Mouse (Mus musculus): ENCODE data around the gene Grip1.

Gene Grip1

GRCm38 (mm10) chr10:119463345-119463744 lies 9.7 kb downstream of the Grip1 start:
- no peak for DNase-seq

GRCm38 (mm10) chr10:119463793-119464192 lies 10.2 kb downstream of the Grip1 start:
- DNase-seq, result no peak

GRCm38 (mm10) chr10:119467976-119468375 lies 14.3 kb downstream of the Grip1 start:
- DNase-seq, result no peak

DNA sequence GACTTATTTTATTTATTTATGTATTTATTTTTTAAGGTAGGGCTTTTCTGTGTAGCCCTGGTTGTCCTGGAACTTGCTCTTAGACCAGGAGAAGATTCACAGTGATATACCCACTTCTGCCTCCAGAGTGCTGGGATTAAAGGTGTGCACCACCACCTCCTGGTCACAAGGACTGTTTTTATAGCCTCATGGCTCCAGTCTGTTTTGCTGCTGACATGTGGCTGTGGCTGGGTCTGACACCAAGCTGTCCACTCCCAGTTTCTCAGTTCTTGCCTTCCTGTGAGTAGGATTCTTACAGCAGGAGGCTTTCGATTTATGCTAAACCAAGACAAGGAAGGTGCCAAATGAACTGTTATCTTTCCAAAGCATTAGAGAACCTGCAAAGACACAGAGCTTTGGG lies 16.5 kb downstream of the Grip1 start:
- DNase-seq, result no peak

- no peak for DNase-seq
These were observed 21.5 kb downstream of the Grip1 start for GRCm38 (mm10) chr10:119475166-119475565.

DNA sequence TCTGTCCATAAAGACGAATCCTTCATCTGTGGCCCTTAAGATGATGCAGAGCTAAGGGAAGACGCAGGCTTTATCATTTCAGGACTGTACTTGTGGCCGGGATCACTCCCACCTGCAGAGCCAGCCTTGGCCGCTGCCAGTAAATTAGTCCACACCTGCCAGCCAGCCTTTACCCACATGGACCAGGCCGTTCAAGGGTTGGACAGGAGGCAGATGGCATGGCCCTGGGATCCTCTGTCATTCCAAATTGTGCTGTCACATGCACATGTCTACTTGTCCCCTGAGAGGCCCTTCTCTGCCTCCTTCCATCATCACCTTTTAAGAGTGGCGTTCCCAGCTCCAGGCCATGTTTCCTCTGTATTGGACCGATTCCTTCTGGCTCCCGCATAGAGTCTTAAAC lies 24.0 kb downstream of the Grip1 start:
- DNase-seq, result peak; percentile 86

- no peak for DNase-seq
These were observed 29.6 kb downstream of the Grip1 start for GRCm38 (mm10) chr10:119483068-119483705.

DNA sequence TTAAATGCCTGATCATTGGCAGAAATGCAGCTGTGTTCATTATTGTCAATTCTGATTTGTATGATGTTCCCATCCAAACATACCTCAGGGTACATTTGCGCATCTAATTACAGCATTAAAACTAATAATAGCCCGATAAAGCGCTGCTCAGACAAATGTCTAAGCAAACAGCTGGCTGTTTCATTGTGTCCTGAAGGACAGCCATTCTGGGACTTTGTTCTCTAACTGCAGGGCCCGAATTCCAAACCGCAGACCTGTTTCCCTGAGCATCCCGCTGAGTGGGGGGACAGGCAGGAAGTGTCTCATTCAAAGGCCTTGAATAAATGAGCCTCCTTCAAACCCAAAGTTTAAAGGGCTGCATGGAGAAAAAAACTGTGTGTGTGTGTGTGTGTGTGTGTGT lies 30.1 kb downstream of the Grip1 start:
- no peak for DNase-seq

DNA sequence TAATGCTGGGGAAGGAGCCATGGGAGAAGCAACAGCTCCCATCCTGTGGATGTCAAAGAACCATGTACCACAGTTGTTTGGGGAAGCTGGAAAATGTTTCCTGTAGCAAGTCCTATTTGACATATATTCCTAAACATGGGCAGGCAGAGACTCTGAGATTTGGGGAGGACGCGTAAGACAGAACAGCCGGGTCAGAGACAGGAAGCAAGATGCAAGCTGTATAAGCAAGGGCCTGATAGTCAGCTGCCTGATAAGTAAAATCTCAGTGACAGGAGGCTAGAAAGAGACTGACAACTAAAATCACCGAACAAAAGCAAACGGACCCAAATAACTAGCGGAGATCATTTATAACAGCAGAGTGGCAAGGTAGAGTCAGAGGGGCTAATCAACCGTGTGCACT lies 33.3 kb downstream of the Grip1 start:
- DNase-seq, result no peak

- no peak for DNase-seq
These were observed 37.2 kb downstream of the Grip1 start for GRCm38 (mm10) chr10:119490831-119491230.

DNA sequence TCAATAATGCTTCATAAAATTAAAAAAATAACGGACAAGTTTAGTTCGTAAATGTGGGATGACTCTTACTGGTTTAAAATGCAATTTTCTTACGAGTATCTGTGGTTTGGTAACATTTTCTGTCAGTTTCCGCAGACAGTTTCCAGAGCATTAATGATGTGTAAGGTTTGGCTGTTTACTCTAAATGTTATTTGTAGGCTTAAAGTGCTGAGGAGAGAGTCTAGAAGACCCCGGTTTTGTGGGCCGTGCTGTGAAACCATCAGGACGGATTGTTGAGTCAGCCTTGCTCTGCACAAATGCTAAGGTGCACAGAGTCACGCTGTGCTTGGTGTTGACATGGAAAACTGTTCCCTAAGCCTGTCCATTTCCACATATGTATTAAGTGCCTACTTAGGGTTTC lies 41.7 kb downstream of the Grip1 start:
- DNase-seq, result no peak

DNA sequence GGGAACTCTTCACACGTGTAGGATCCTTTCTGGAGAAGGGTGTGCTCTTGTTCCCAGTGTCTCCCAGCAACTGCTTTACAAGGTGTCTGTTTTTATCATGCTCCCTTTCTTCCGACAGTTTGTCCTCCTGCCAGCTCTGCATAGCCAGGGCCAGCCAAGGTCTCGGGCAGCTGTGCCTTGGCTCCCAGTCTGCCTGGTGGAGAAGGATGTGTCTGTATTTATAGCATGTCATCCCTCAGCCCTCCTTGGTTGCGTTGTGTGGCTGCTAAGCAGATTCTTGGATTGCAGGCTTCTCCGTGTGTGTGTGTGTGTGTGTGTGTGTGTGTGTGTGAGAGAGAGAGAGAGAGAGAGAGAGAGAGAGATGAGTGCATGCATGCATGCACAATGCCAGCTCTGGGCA lies 42.6 kb downstream of the Grip1 start:
- DNase-seq, result no peak

DNA sequence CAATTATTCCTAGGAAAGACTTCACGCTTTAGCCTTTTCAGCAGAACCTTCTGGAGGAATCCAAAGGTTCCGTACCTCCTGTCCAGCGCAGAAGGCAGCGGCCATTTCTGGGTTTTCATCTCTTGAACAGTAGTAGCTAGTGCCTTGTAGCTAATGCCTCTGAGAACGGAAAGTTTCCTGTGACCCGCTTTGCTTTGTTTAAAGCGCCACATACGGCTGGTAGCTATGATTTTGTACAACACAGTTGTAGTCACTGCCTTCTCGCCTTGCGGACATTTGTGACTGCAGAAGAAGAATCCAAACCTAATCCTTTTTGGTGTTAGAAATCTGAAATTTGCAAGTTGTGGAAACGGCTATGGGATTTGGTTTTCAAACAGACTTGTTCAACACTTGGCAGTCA lies 68.1 kb downstream of the Grip1 start:
- no peak for DNase-seq

GRCm38 (mm10) chr10:119525730-119526129 lies 72.1 kb downstream of the Grip1 start:
- DNase-seq, result no peak

- no peak for DNase-seq
These were observed 81.2 kb downstream of the Grip1 start for GRCm38 (mm10) chr10:119534852-119535251.

DNA sequence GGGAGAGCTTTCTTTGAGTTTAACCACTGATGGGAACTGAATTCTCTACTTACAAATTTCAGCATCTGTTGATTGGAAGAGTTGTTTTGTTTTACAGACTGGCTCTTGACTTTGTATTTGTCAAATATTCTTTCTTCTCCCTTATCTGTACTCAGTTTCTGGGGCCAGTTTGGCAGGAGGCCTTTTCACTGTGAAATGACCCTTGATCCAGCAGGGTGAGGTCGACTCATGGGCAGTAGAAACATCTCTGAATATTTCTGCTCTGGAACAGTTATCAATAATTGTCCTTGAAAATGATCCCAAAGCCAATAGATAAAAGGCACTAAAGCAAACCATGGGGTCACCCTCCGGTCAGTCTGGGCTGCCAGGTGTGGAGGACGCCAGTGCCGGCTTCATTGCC lies 88.0 kb downstream of the Grip1 start:
- no peak for DNase-seq

DNA sequence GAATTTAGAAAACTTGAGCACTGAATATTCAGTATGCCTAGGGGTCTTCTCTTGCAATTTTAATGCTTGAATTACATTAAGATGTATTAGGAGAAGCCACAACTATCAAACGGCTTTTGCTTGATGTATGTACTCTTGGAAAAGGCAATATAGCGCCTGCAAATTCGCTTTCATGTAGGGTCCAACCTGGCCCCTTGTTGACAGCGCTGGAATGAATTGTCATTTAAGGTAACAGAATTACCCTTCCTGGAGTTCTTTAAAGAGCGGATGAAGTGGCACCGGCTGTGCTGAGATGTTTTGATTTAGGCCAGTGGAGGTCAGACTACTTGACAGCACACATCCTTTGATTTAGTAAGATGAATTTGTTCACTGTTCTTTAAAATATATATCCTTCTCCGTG lies 90.1 kb downstream of the Grip1 start:
- no peak for DNase-seq

DNA sequence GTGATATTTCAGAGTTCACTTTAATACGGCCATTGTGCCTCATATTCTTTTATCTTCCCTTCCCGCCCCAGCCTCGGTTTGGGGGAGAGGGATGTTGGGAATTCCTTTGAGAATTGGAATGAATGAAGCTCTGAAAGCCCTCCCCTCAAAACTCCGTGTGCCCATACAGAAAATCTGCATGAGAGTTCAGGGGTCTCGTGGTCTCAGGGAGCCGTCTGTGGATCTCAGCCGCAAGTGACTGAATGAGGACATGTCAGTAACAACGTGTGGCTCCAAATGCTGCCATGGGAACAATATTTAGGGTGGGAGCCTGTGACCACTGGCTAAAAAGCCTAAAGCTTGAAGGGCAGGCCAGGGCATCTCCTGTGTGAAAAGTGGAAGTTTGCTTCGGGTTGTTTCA lies 91.1 kb downstream of the Grip1 start:
- DNase-seq, result no peak

- no peak for DNase-seq
These were observed 94.2 kb downstream of the Grip1 start for GRCm38 (mm10) chr10:119547875-119548274.

- DNase-seq, result no peak
These were observed 95.1 kb downstream of the Grip1 start for GRCm38 (mm10) chr10:119548774-119549173.

DNA sequence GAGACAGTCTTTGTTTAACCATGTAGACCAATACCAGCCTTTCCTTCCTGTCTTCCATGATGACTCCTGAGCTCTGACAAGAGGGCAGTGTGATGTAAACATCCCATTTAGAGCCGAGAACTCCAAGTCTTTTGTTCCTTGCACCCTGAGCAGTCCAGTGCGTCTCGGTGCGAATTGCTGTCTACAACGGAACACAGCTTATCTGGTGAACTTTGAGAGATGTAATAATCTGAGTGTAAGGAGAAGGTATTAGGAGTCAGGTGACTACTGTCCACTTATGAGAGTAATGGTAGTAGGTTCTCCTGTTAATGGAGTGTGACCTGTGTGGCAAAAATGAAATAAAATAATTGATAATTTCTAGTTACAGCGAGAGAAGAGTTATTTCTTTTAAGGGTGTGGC lies 97.0 kb downstream of the Grip1 start:
- DNase-seq, result no peak

- DNase-seq, result no peak
These were observed 102.7 kb downstream of the Grip1 start for GRCm38 (mm10) chr10:119556346-119556745.

GRCm38 (mm10) chr10:119558432-119558831 lies 104.8 kb downstream of the Grip1 start:
- DNase-seq, result no peak

- DNase-seq, result no peak
These were observed 111.2 kb downstream of the Grip1 start for GRCm38 (mm10) chr10:119564862-119565261.

DNA sequence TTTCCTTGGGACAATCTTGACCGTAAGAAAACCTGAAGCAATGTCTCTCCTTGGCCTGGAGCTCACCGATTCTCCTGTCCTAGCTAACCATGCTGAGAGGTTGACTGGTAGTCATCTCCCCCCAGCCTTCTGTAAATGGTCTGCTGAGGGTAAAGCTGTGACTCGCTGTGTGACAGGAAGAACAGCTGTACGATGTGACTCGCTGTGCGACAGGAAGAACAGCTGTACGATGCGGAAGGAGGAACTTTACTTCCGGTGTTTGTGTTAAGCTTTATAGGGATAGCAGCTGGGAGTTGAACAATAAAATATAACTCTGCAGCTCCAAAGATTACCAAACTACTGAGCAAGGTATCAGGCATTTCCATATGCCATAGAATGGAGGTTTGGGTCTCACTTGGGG lies 119.5 kb downstream of the Grip1 start:
- DNase-seq, result no peak

DNA sequence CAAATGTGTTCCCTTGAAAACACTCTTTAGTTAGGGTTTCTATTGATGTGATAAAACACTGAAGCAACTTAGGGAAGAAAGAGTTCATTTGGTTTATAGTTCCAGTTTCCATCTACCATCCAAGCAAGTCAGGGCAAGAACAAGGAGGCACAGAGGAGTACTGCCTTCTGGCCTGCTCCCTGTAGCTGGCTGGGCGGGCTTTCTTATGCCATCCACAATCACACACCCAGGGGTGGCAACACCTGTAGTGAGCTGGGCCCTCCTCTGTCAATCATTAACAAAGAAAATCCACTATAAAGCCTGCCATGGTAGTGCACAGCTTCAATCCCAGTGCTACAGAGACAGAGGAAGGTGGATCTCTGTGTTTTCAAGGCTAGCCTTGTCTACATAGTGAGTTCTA lies 122.2 kb downstream of the Grip1 start:
- DNase-seq, result no peak
